Mouse (Mus musculus): ENCODE measurements around the gene Gria3. TPM values are rescaled to one million over a fixed set of nuclear protein-coding genes. Genes with fewer than 3 reads are reported as not detected.

Gria3 gene
- total RNA-seq (2021), result 1 to 10 TPM in 1 of 2 experiments, under 1 TPM in 1; 0.98 to 1.1 TPM
- polyA plus RNA-seq (2012; rRNA removed), result 0.49 and 2.0 TPM in 2 replicates
- long read RNA-seq, result 0 reads

DNA sequence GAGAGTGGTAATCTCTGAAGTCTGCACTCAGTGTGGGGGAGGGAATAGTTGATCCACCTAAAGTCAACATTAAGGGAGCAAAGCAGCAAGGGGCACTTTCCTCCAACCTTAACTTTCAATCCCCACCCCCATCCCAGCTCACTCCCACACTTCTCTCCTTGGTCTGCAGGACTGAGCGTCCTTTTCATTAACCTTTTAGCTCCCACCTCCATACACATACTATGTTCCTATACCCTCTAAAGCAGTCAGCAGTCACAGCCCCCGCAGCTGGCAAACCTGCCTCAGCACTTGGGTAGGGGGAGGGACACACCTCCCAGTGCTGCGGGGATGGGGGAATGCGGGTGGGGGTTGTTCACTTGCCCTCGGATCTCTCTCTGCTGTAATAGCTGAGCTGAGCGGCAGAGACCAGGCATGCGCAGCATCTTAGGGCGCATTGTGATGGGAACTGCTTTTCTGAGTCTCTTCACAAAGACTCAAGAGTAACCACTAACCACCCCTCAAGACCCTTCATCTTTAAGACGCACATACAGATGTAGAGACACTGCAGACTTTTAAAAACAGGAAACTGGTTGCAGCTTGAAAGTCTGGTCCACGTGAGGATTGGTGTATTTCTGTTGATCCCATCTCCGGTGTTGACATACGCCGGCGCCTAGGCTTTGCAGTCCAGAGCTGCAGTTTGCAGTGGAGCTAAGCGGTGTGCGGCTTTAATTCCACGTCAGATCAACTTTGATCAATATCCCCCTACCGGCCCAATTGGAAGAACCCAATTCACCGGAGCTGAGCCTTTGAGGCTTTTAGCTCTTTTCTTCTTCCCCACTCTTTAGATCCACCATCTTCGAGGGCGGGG, at the start of gene Gria3:
TSS of gene Gria3 (plus strand) at position 797 of the 847 bp plus-strand sequence.
- intact Hi-C loops (cut with DNase I), result no loop called here
- Histone ChIP-seq H3K27me3 (ENCODE audit: control insufficient read depth, insufficient read depth, low read length) (no peaks in the 10 kb centered on the region), H3K4me3 (peak within 1 kb of the TSS; percentile 12; the same call in 1 of the 2 replicates), H3K4me1 (ENCODE audit: control insufficient read depth, insufficient read depth, low read length) (no peaks in the 10 kb centered on the region; the same call in 1 of the 2 replicates), H3K36me3 (ENCODE audit: control insufficient read depth, insufficient read depth, low read length) (no peaks in the 10 kb centered on the region), H3K27ac (no peak within 1 kb of the TSS), H3K9ac (ENCODE audit: low read depth, low read length) (0 out of 2 replicates have a peak within 1 kb of the TSS, but pooled peaks have one; percentile 29), H3K79me2 (replicated peaks; ENCODE audit: control insufficient read depth, insufficient read depth, low read length) (no peaks in the 10 kb centered on the region)
- 21% methylated on average over 21 of the region's 21 CpGs for WGBS
- DNase-seq, result peak in 1 of 2 experiments; percentile 1
- TF ChIP-seq POLR2A (IDR thresholded peaks at IDR 0.05; ENCODE audit: insufficient read depth, low read depth, low read length) (no peak), EP300 (IDR thresholded peaks at IDR 0.05; ENCODE audit: insufficient read depth, low read depth, low read length) (no peak), CTCF (IDR thresholded peaks at IDR 0.05) (no peak)

- H3K4me3 ChIP-seq, result no peak overlapping the region
- intact Hi-C loops (cut with DNase I), result no loop called here
- no peak overlapping the region for H3K9ac ChIP-seq (ENCODE audit: low read depth, low read length)
- TF ChIP-seq POLR2A (IDR thresholded peaks at IDR 0.05; ENCODE audit: insufficient read depth, low read depth, low read length) (no peak), CTCF (IDR thresholded peaks at IDR 0.05) (no peak), EP300 (IDR thresholded peaks at IDR 0.05; ENCODE audit: insufficient read depth, low read depth, low read length) (no peak)
- H3K27me3 ChIP-seq (ENCODE audit: control insufficient read depth, insufficient read depth, low read length), result no peaks in the 10 kb centered on the region
- no peak for DNase-seq
- H3K36me3 ChIP-seq (ENCODE audit: control insufficient read depth, insufficient read depth, low read length), result no peaks in the 10 kb centered on the region
- H3K27ac ChIP-seq, result no peak overlapping the region
- 62% methylated on average over 7 of the region's 7 CpGs for WGBS
- H3K4me1 ChIP-seq (ENCODE audit: control insufficient read depth, insufficient read depth, low read length), result no peaks in the 10 kb centered on the region
- H3K79me2 ChIP-seq (replicated peaks; ENCODE audit: control insufficient read depth, insufficient read depth, low read length), result no peaks in the 10 kb centered on the region
Measured at GRCm38 (mm10) chrX:41387086-41387485, 13.6 kb upstream of the Gria3 start.

DNA sequence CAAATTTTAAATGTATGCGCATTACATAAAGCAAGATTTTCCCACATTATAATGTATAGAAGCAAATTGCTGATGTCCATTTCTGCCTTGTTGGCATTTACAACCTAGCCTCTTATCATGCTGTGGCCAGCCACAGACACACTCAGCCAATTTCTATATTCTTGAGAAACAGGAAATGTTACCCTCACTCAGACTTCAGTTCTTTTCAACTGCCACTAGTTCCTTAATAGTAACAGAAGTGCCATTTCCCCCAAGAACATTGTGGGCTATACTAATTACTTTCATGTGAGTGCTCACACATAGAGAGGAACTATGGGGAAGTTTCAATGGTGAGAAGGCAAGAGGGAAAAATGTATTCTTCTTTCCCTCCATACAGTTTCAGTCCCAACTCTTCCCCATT, 11.6 kb upstream of the Gria3 start:
- Histone ChIP-seq H3K36me3 (ENCODE audit: control insufficient read depth, insufficient read depth, low read length) (no peaks in the 10 kb centered on the region), H3K9ac (ENCODE audit: low read depth, low read length) (no peak overlapping the region), H3K27me3 (ENCODE audit: control insufficient read depth, insufficient read depth, low read length) (no peaks in the 10 kb centered on the region), H3K4me3 (no peak overlapping the region), H3K4me1 (ENCODE audit: control insufficient read depth, insufficient read depth, low read length) (no peaks in the 10 kb centered on the region), H3K79me2 (replicated peaks; ENCODE audit: control insufficient read depth, insufficient read depth, low read length) (no peaks in the 10 kb centered on the region), H3K27ac (no peak overlapping the region)
- 93% methylated on average over 1 of the region's 1 CpGs for WGBS
- TF ChIP-seq CTCF (IDR thresholded peaks at IDR 0.05) (no peak), EP300 (IDR thresholded peaks at IDR 0.05; ENCODE audit: insufficient read depth, low read depth, low read length) (no peak), POLR2A (IDR thresholded peaks at IDR 0.05; ENCODE audit: insufficient read depth, low read depth, low read length) (no peak)
- no peak for DNase-seq
- intact Hi-C loops (cut with DNase I), result loop anchor here (2.0 kb wide), 1 partner anchor 62 kb away; no protein-coding TSS in a partner anchor

GRCm38 (mm10) chrX:41398482-41398881, 2.2 kb upstream of the Gria3 start:
- Histone ChIP-seq H3K9ac (ENCODE audit: low read depth, low read length) (no peak overlapping the region), H3K4me3 (no peak overlapping the region), H3K27me3 (ENCODE audit: control insufficient read depth, insufficient read depth, low read length) (no peaks in the 10 kb centered on the region), H3K27ac (no peak overlapping the region), H3K4me1 (ENCODE audit: control insufficient read depth, insufficient read depth, low read length) (no peaks in the 10 kb centered on the region; the same call in 1 of the 2 replicates), H3K36me3 (ENCODE audit: control insufficient read depth, insufficient read depth, low read length) (no peaks in the 10 kb centered on the region), H3K79me2 (replicated peaks; ENCODE audit: control insufficient read depth, insufficient read depth, low read length) (no peaks in the 10 kb centered on the region)
- intact Hi-C loops (cut with DNase I), result no loop called here
- no peak for TF ChIP-seq EP300 (IDR thresholded peaks at IDR 0.05; ENCODE audit: insufficient read depth, low read depth, low read length)
- TF ChIP-seq CTCF (IDR thresholded peaks at IDR 0.05), result no peak
- no peak for TF ChIP-seq POLR2A (IDR thresholded peaks at IDR 0.05; ENCODE audit: insufficient read depth, low read depth, low read length)
- no peak for DNase-seq

DNA sequence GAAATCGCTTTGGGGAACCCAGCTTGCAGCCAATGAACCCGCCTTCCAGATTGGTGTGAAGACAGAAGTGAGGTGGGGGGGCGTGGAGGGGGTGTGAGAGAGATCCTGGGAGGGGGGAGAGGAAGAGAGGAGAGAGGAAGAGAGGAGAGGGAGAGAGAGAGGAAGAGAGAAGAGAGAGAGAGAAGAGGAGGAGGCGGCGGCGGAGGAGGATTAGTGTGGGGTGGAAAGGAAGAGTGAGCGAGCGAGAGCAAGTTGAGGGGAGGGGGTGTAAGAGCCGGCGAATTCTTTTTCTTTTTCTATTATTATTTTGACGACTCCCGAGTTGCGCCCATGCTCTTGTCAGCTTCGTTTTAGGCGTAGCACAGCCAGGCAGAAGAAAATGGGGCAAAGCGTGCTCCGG, 532 bp downstream of the Gria3 start:
- H3K27me3 ChIP-seq (ENCODE audit: control insufficient read depth, insufficient read depth, low read length), result no peaks in the 10 kb centered on the region
- no peak overlapping the region for H3K27ac ChIP-seq
- no peaks in the 10 kb centered on the region; the same call in 1 of the 2 replicates for H3K4me1 ChIP-seq (ENCODE audit: control insufficient read depth, insufficient read depth, low read length)
- H3K79me2 ChIP-seq (replicated peaks; ENCODE audit: control insufficient read depth, insufficient read depth, low read length), result no peaks in the 10 kb centered on the region
- H3K4me3 ChIP-seq, result no peak overlapping the region
- intact Hi-C loops (cut with DNase I), result no loop called here
- TF ChIP-seq CTCF (IDR thresholded peaks at IDR 0.05) (no peak), EP300 (IDR thresholded peaks at IDR 0.05; ENCODE audit: insufficient read depth, low read depth, low read length) (no peak), POLR2A (IDR thresholded peaks at IDR 0.05; ENCODE audit: insufficient read depth, low read depth, low read length) (no peak)
- no peaks in the 10 kb centered on the region for H3K36me3 ChIP-seq (ENCODE audit: control insufficient read depth, insufficient read depth, low read length)
- no peak overlapping the region for H3K9ac ChIP-seq (ENCODE audit: low read depth, low read length)
- DNase-seq, result peak in 1 of 2 experiments; percentile 2
- 20% methylated on average over 17 of the region's 17 CpGs for WGBS
